Comparison of ENCODE assay signal across 20 mouse cellular contexts in the genomic region with DNA sequence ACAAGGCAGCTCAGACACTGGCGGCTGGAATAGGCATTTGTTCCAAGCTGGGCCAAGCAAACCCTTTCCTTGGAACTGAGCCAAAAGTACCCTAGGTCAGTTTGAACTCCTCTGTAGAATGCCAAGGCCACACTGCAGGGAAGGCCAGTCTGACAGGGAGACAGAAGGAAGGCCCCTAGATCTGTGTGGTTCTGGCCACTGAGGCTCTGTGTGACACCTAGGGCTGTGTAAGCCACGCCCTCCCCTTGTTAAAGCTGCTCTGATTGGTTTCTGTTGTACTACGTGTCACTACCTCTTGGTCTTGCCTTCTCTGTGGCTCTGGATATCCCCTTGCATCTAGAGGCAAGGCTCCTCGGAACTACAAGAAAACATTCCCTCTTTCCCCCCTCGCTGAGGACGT. TPM values are rescaled to one million over a fixed set of nuclear protein-coding genes. Genes with fewer than 3 reads are reported as not detected.
A peak's percentile ranks its signal among the peaks of the same experiment; 100 is the strongest.
DNase-seq lines count a peak whose midpoint lies in the region; ATAC-seq and TF ChIP-seq lines count a peak whose summit lies in the region.
"Had no signal": no experiment of that assay in that cellular context is flagged by ENCODE, and none has a peak within 500 bp of the region (broad histone marks: within the 10 kb centered on the region; RNA-seq: fewer than 3 reads in every experiment).

No protein-coding gene starts in this region.

- H3K4me2 ChIP-seq in lung, postnatal 0 days (replicated peaks; ENCODE audit: low read depth, low read length) = no peak overlapping the region
- H3K4me2 ChIP-seq: embryonic facial prominence, embryonic 15.5 days; hindbrain, embryonic 15.5 days; midbrain, embryonic 12.5 days; neural tube, embryonic 13.5 days had no signal

- 50% methylated on average over 6 of the region's 6 CpGs for WGBS in lung, postnatal 0 days

- no peaks in the 10 kb centered on the region for H3K9me3 ChIP-seq in lung, postnatal 0 days (ENCODE audit: low read length)
- H3K9me3 ChIP-seq: embryonic facial prominence, embryonic 15.5 days; forebrain, embryonic 10.5 days; heart, embryonic 10.5 days; hindbrain, embryonic 15.5 days; midbrain, embryonic 12.5 days; neural tube, embryonic 13.5 days had no signal

- no peak for TF ChIP-seq EP300 in lung, postnatal 0 days (IDR thresholded peaks at IDR 0.05)

- ATAC-seq in lung, postnatal 0 days = no peak

- H3K27ac ChIP-seq in lung, postnatal 0 days (ENCODE audit: low read length) = no peak overlapping the region
- H3K27ac ChIP-seq: embryonic facial prominence, embryonic 15.5 days; forebrain, embryonic 10.5 days; heart, embryonic 10.5 days; hindbrain, embryonic 15.5 days; midbrain, embryonic 12.5 days; neural tube, embryonic 13.5 days had no signal

- peak; percentile 58 for DNase-seq in adrenal gland, adult 2 months
- no peak for DNase-seq in adrenal gland, postnatal 4 days (ENCODE audit: low spot score in 2 of 2)
- peak; percentile 19 for DNase-seq in lung, postnatal 10 days
- DNase-seq in lung, postnatal 0 days (ENCODE audit: low spot score) = no peak
- peak; percentile 26 for DNase-seq in A20 (ENCODE audit: low read depth, low spot score)
- peak; percentile 26 for DNase-seq in adrenal gland, postnatal 25 days
- no peak for DNase-seq in left cerebral cortex, postnatal 25 days (ENCODE audit: low spot score in 2 of 2)
- no peak for DNase-seq in urinary bladder, adult 18-20 months (ENCODE audit: low spot score in 2 of 2)
- DNase-seq: embryo, embryonic 11 days; heart, postnatal 14 days; kidney, adult 18-20 months; kidney, postnatal 4 days; right cerebral cortex, adult 18-20 months; thymus, adult 2 months had no signal

- H3K4me3 ChIP-seq in lung, postnatal 0 days (ENCODE audit: low read depth, low read length) = no peak overlapping the region
- H3K4me3 ChIP-seq: embryonic facial prominence, embryonic 15.5 days; forebrain, embryonic 10.5 days; heart, embryonic 10.5 days; hindbrain, embryonic 15.5 days; midbrain, embryonic 12.5 days; neural tube, embryonic 13.5 days had no signal

- H3K36me3 ChIP-seq in lung, postnatal 0 days (ENCODE audit: insufficient read depth, low read length) = no peaks in the 10 kb centered on the region
- H3K36me3 ChIP-seq: embryonic facial prominence, embryonic 15.5 days; forebrain, embryonic 10.5 days; heart, embryonic 10.5 days; hindbrain, embryonic 15.5 days; midbrain, embryonic 12.5 days; neural tube, embryonic 13.5 days had no signal

- H3K27me3 ChIP-seq in lung, postnatal 0 days (replicated peaks; ENCODE audit: insufficient read depth, low read length) = no peaks in the 10 kb centered on the region
- H3K27me3 ChIP-seq: embryonic facial prominence, embryonic 15.5 days; hindbrain, embryonic 15.5 days; midbrain, embryonic 12.5 days; neural tube, embryonic 13.5 days had no signal

- TF ChIP-seq CTCF in lung, postnatal 0 days (IDR thresholded peaks at IDR 0.05) = no peak

- no peak overlapping the region for H3K9ac ChIP-seq in lung, postnatal 0 days (replicated peaks; ENCODE audit: low read depth)
- H3K9ac ChIP-seq: embryonic facial prominence, embryonic 15.5 days; hindbrain, embryonic 15.5 days; midbrain, embryonic 12.5 days; neural tube, embryonic 13.5 days had no signal

- H3K4me1 ChIP-seq in lung, postnatal 0 days (ENCODE audit: insufficient read depth, low read depth, low read length) = no peaks in the 10 kb centered on the region
- H3K4me1 ChIP-seq: embryonic facial prominence, embryonic 15.5 days; hindbrain, embryonic 15.5 days; midbrain, embryonic 12.5 days; neural tube, embryonic 13.5 days had no signal

- intact Hi-C loops in left cerebral cortex, postnatal 25 days (cut with DNase I) = no loop called here

RNA-seq across cellular contexts. Expression of a gene that starts 12.3 kb away (rescaled TPM):
- 100 to 1,000 TPM in 1 of 2 experiments, 10 to 100 TPM in 1; 99.3 to 171 TPM for total RNA-seq in adrenal gland, adult 2 months (2021)
- 104 and 133 TPM in 2 replicates for polyA plus RNA-seq in adrenal gland, adult 2 months (2012; rRNA removed)
- total RNA-seq in adrenal gland, postnatal 4 days (2021) = 100 to 1,000 TPM; 120 to 133 TPM
- 27.6 and 29.6 TPM in 2 replicates for polyA plus RNA-seq in lung, postnatal 0 days (2015; fragmentation: Nextera tagmentation; extraction: Ambion mirVana)
- total RNA-seq in adrenal gland, postnatal 25 days (2021) = 121 and 126 TPM in 2 replicates
- 100 to 1,000 TPM; 325 to 362 TPM for total RNA-seq in left cerebral cortex, postnatal 25 days (2021)

Comparison
In these comparisons a context has a peak if more than half of its experiments do, and no peak if none do; other contexts are left out.
1. DNase-seq: peak in adrenal gland, adult 2 months (single experiment), lung, postnatal 10 days (single experiment), A20 (single experiment) and adrenal gland, postnatal 25 days (single experiment); none in adrenal gland, postnatal 4 days (0 of 2), lung, postnatal 0 days (single experiment), left cerebral cortex, postnatal 25 days (0 of 2) and urinary bladder, adult 18-20 months (0 of 2).